In genomic region chrX:95993206-95993605, GRCm38 (mm10) we compare ENCODE assay signal across 18 mouse cellular contexts. TPM values are rescaled to one million over a fixed set of nuclear protein-coding genes. Genes with fewer than 3 reads are reported as not detected.
DNase-seq lines count a peak whose midpoint lies in the region; TF ChIP-seq lines count a peak whose summit lies in the region.
"Had no signal": no experiment of that assay in that cellular context is flagged by ENCODE, and none has a peak within 500 bp of the region (broad histone marks: within the 10 kb centered on the region; RNA-seq: fewer than 3 reads in every experiment).

No protein-coding gene starts in this region.

- peak; percentile 3 to 21 for DNase-seq in lung, adult 18-20 months
- DNase-seq in lung, adult 2 months: no peak
- DNase-seq in 3134 (ENCODE audit: extremely low read depth, insufficient read length, low spot score): peak; percentile 30
- peak; percentile 27 for DNase-seq in NIH3T3 (ENCODE audit: low read depth)
- DNase-seq in lung, postnatal 36 days: peak; percentile 16
- no peak for DNase-seq in layer of hippocampus, adult 9-10 months (ENCODE audit: low spot score)
- no peak for DNase-seq in right cerebral cortex, postnatal 25 days
- DNase-seq: adrenal gland, postnatal 14 days; cerebellum, adult 11-12 months; cerebellum, adult 9-10 months; cerebellum, postnatal 25 days; gastrocnemius, postnatal 10 days; heart, adult 18-20 months; heart, postnatal 14 days had no signal

- TF ChIP-seq POLR2A in lung, adult 2 months (IDR thresholded peaks at IDR 0.05; ENCODE audit: borderline replicate concordance, extremely low read depth, low read depth, low read length): no peak

- no peak overlapping the region for H3K4me3 ChIP-seq in lung, adult 2 months (replicated peaks; ENCODE audit: extremely low read depth, low read depth, low read length)
- H3K4me3 ChIP-seq: embryonic facial prominence, embryonic 13.5 days; forebrain, embryonic 10.5 days; heart, embryonic 15.5 days; hindbrain, embryonic 13.5 days had no signal

- 29% methylated on average over 3 of the region's 3 CpGs for WGBS in lung, adult 2 months

- no peaks in the 10 kb centered on the region for H3K4me1 ChIP-seq in lung, adult 2 months (ENCODE audit: control insufficient read depth, insufficient read depth, low read length)
- H3K4me1 ChIP-seq: embryonic facial prominence, embryonic 13.5 days; forebrain, embryonic 10.5 days; heart, embryonic 15.5 days; hindbrain, embryonic 13.5 days had no signal

- no peak for TF ChIP-seq CTCF in lung, adult 2 months (IDR thresholded peaks at IDR 0.05; ENCODE audit: insufficient read depth, low read length)

RNA-seq across cellular contexts. Expression of gene Las1l, which starts 36.4 kb away (rescaled TPM):
- polyA plus RNA-seq in lung, adult 2 months (2012; rRNA removed): 9.6 and 15.9 TPM in 2 replicates

Comparison
In these comparisons a context has a peak if more than half of its experiments do, and no peak if none do; other contexts are left out.
1. DNase-seq: peak in lung, adult 18-20 months (2 of 2), 3134 (single experiment), NIH3T3 (single experiment) and lung, postnatal 36 days (single experiment); none in lung, adult 2 months (single experiment), layer of hippocampus, adult 9-10 months (single experiment) and right cerebral cortex, postnatal 25 days (single experiment).